Mouse (Mus musculus) thymus, postnatal 36 days (tissue): ENCODE data around the gene Cfd.

Experiments used
- DNase-seq, 2 experiments: peaks; one replicate each; pipeline ENCODE4 v3.0.0; 2022; ENCODE audit warnings: mixed read lengths in 2 of 2

Gene Cfd

GRCm38 (mm10) chr10:79886611-79887010 is 4.0 kb upstream of the Cfd start:
- no peak for DNase-seq

DNA sequence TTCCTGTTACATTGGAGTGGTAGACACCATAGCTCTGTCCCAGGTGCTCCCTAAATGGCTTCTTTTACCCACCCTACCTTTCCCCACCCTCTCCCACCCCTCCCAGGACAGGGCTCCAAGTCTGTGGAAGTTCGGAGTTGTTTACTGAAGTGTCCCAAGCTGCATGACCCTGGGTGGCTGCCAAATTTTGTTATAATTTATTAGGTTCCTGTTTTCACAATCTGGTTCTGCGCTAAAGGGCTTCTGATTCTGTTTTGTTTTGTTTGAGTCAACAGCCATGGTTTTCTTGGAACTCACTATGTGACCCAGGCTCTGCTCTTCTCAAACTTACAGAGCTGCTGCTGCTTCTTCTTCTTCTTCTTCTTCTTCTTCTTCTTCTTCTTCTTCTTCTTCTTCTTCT is 1.3 kb upstream of the Cfd start:
- no peak for DNase-seq

- DNase-seq, result peak; percentile 82 to 84
Measured at GRCm38 (mm10) chr10:79892451-79893118, 1.9 kb downstream of the Cfd start.

GRCm38 (mm10) chr10:79896306-79896705 is 5.7 kb downstream of the Cfd start:
- no peak for DNase-seq

DNA sequence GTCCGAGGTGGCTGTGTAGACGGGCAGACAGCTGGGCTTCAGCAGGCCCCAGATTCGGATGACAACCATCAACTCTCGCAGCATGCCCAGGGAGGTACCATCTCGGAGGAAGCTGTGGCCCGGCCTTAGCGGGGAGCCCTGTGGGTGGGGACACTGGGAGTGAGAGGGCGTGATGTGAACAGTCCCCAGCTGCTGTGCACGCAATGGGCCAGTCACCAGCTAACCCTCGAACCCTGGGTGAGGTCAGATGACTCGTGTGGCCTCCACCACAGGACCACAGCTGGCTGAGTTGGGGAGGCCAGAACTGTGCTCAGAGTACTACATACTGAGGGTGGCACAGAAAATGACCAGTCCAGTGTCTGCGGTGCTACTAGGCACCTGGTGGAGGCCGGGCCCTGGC is 6.2 kb downstream of the Cfd start:
- DNase-seq, result no peak

DNA sequence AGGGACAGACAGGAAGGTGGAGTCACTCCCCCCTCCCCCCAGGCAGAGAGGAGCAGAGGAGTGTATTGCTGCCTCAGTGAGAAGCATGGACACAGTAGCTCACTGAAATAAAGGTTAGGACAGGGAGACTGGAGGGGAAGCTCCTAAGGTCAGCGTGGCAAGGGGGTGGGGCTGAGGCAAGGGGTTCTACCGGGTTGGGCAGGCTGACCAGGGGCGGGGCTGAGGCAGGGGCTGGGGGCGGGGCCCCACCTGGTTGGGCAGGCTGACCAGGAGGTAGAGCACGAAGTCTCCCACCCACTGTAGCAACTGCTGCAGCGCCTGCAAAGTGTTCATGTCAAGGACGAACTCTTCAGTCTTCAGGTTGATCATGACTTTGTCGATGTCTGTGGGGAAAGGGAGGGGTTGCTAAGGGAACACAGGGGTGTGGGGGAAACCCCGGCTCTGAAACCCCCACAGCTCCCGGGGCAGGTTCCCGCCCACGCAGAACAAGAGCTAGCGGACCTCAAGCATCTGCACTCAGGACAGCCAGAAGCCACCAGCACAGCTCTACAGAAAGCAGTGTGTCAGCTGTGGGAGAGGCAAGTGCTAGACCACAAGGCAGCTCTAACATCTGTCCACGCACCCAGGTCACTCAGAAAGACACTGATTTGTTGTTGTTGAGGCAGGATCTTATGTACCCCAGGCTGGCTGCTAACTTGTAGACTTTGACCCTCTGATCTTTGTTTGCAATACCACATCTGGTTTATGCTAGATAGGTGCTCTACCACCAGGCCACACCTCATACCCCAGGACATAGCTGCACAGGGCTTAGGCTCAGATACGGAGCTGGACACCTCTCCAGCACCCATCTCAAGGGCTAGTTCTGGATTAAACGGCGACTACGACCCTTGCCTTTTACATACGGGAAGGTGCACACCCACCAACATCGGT is 6.9 kb downstream of the Cfd start:
- DNase-seq, result no peak

- DNase-seq, result no peak
Measured at GRCm38 (mm10) chr10:79900951-79901410, 10.3 kb downstream of the Cfd start.

GRCm38 (mm10) chr10:79906712-79907111 is 16.1 kb downstream of the Cfd start:
- no peak for DNase-seq

- DNase-seq, result no peak
Measured at GRCm38 (mm10) chr10:79907415-79907814, 16.8 kb downstream of the Cfd start.

GRCm38 (mm10) chr10:79908167-79909091 is 17.8 kb downstream of the Cfd start, which contains the start of gene Med16:
Gene Med16 (minus strand): TSS chr10:79908923.
- peak; percentile 98 to 99 for DNase-seq

DNA sequence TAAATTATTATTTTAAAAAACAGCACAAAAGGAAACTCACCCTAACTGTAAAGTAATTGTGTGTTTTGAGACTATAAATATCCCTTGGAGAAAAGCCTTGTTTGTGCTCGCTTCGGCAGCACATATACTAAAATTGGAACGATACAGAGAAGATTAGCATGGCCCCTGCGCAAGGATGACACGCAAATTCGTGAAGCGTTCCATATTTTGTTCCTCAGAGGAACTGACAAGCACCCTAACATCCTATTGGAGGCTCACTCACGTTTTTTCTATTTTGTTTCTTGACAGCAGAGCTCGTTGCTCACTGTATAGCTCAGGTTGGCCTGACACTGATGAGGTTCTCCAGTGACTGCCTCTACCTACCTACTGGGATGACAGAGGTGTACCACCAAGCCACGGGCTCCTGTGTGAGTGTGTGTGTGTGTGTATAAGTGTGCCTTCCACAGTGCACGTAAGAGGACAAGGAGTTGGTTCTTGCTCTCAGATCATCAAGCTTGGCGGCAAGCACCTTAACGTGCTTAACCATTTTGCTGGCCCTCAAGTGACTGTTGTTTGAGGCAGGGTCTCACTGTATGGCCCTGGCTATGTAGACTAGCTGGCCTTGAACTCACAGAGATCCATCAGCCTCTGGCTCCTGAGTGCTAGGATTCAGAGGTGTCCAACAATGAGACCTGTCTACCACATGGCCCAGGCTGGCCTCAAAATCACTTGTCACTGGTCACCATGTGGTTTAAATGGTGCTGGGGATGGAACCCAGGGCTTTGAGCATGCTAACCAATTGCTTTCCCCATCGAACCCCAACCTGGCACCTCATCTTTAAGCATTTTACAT is 18.7 kb downstream of the Cfd start:
- DNase-seq, result no peak

DNA sequence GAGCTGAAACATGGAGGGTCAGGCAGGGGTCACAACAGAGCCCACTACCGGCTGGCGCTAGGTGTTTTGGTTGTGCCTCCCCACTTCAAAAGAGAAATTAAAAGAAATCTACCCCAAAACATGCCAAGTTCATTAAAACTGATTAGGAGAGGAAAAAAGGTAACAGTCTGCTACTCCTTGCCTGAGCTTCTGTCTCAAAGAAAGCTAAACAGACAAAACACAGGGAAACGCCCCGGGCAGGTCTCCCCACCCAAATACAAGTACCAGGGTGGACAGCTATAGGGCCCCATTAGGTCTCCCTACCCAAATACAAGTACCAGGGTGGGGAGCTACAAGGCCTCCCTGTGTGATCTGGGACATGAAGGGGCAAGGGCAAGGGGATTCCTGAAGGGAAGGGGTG is 19.9 kb downstream of the Cfd start, which contains the start of gene Gm26602:
Gm26602 (plus strand) TSS at position 301 of the 400 bp plus-strand sequence.
- no peak for DNase-seq

GRCm38 (mm10) chr10:79912412-79912811 is 21.8 kb downstream of the Cfd start:
- no peak for DNase-seq

- DNase-seq, result no peak
Measured at GRCm38 (mm10) chr10:79914131-79914947, 23.7 kb downstream of the Cfd start.

DNA sequence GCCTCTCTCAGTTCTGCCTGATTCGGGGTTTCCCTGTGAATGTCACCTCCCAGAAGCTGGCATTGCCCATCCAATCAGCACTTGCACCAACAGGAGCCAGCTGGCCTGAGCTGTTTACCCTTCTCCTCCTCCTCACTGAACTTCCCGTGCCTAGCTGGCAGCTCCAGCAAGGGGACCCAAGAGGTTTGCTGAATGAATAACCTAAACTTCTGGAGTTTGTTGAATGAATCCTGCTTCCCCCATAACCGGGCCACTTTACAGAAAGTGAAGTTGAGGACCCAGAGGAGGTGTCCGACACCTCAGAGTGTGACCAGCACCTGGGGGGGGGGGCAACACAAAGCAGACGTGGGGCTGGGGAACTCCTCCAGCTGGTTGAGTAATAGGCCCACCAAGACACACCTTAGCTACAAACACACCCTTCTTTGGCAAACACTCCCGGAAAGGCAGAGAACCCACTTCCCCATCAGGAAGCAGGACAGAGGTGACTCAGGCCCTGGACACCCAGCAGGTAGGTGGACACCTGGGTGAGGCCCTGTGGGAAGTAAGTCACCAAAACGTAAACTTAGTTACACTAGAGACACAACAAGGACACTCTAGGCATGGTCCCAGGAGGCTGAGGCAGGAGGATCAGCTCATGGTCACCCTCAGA is 24.4 kb downstream of the Cfd start:
- DNase-seq, result no peak

DNA sequence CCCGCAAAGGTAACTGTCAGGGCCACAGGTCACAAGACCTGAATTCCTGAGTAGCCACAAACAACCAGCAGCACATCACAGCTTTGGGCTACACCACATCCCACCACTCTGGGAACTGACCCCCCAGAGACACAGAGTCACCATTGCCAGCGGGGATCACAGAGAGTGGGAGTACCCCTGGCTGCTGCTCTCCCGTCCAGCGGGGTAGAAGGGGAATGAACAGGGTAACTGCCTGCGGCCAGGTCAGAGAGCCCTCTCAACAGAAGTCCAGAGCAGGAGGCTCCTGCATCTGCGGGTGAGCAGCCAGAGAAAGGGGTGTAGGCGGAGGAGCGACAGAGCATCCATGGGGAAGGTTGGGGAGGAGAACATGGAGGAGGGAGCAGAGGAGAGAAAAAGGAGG is 25.4 kb downstream of the Cfd start:
- DNase-seq, result no peak

DNA sequence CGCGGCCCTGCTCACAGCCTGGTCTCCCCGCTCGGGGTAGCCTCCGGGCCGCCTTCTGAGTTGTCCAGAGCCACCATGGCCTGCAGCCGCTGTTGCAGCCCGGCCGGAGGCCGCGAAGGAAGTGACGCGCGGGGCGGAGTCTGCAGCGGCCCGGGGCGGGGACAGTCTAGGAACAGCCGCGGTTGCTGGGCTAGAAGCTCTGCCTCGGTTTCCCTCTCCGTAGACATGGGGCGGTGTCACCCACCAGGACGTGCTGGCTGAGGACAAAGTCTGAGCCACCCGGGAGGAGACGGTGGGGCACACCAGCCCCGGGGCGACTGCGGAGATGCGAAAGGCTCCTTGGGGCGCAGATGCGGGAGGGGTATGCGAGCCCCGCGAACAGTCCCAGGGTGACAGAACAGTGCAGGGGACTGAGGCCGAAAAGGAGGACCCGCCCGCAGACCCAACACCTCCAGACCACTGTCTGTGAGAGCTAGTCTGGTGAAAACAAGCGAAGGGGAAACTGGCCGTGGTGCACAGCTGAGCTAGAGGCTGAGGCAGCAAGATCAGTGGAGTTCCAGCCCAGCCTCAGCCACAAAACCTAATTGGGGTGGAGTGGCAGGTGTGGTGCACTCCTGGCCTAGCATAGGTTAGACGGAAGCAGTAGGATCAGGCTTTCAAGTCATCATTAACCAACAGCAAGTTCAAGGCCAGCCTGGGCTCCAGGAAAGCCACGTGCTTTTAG is 26.3 kb downstream of the Cfd start, which contains the start of gene Kiss1r:
Kiss1r (plus strand) TSS at position 164 of the 724 bp plus-strand sequence.
- DNase-seq, result peak; percentile 87 to 89

- no peak for DNase-seq
Measured at GRCm38 (mm10) chr10:79917532-79918100, 27.0 kb downstream of the Cfd start.
